Mouse (Mus musculus) cerebellum, postnatal 36 days (tissue): ENCODE data around the gene Gpr55.

Source experiments
- DNase-seq, 2 experiments: peaks; one replicate each; pipeline ENCODE4 v3.0.0; 2021 to 2022; ENCODE audit warnings: mixed read lengths in 2 of 2

Gene Gpr55

DNA sequence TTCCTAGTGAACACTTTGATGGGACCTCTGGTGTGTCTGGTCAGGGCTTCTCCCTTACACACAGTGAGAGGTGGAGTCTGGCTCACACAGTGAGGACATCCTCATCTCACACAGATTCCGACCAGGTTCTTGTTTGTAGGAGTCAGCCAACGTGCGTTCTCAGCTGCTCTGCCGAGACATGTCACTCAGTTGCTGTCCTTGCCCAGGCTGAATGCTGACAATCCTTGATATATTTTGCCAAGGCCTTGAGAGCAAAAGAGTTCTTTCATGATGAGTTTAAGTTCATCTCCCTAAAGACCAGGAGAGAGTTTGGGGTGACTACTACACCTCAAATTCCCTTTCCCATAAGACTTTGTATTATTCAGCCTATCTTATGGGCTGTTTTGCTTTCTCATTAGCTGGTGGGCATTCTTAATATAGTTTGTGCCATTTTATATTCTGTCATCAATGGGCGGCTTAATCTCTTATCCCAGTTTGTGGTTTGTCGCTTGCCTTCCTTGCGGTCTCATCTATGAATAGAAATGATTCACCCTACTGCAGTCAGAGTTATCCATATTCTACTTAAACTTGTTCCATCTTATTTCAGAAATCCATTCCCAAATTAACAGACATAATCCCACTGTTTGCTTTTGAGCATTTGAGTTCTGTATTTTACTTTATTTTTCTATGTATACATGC, 47.6 kb downstream of the Gpr55 start:
- no peak for DNase-seq

DNA sequence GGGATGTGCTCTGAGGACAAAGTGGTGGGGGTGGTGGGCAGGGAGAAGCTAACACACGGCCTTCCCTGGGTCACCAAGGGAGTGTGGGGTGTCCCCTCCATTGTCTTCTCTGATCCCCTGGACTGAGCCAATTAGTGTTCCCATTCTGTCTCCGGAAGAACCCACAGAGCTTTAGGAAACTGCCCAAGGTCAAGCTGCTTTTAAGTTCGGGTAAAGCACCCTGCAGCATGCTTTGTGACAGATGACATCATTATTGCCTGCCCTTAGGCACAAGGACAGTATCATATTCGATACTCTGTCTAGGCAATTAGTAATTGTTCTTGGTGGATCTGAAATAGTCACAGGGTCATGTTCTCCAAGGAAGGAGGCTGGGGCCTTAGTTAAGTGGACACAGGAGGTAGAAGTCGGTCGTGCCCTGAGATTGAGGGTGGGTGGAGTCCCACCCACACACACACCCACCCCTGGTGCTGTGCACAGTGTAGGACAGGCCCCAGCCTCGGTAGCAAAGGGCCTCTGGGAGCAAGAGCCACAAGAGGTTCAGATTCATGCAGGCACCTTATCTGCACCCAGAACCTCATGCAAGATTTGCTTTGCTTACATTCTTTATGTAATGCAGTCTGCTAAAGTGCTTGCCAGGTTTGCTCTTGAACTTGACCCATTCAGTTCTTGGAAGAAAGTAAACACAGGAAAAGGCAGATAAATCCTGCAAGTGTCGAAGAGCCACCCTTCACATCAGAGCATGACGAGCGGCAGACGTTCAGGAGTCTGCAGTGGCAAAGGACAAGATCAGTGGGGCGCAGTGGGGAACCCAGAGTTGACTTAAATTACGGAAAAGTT, 51.8 kb downstream of the Gpr55 start:
- no peak for DNase-seq

DNA sequence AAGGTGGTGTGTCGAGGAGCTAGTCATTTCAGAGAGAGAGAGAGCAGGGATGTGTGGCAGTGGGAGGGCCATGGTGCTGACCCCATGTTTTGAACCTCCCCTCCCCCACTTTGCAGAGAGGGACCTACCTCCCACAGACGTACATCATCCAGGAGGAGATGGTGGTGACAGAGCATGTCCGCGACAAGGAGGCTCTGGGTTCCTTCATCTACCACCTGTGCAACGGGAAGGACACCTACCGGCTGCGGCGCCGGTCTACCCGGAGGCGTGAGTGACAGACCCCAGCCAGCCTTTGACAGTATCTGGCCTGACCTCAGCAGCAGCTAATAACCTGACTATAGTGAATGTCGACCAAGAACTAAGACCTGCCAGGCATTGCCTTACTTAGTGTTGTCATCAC, 53.9 kb downstream of the Gpr55 start:
- no peak for DNase-seq

DNA sequence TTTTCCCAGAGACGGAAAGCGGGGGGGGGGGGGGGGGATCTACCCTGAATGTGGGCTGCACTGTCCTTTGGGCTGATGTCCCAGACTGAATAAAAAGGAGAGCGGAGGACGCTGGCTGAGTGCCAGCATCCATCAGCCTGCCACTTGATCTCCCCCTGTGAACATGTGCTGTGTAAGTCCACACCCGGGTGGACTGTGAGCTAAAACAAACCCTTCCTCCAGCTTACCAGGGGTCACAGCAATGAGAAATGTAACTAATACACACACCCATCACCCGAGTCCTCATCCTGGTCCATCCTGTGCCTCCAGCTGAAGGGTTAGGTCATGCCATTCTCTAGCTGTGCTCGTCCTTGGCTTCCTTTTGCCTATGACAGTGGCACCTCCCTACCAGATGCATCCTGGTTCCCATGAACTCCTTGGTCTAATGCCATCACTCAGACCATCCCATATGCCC, 58.7 kb downstream of the Gpr55 start:
- DNase-seq = peak; percentile 60 to 63

DNA sequence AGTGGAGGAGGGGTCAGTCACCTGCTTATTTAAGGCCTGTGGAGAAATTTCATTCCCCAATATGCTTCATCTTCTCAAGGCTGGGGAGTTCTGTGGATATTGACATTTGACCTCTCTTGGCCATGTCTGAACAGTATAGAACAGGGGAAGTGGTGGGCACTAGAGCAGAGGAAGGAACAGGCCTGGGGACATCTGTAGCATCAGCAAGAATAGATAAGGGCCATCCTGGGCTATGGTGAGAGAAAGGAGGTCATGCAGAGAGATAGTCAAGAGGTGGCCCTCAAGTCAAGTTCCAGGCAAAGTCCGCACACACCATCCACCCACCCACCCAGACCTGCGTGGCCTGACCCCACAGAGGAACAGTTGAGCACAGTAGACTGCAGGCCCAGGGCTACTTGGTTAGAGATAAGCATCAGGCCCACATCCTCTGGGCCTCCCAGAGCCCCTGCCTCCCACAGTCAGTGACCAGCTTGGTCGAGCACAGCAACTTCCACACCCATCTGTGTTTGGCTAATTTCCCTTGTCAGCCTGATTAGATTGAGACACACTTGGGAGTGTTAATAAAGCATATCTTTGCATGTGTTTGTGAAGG, 59.2 kb downstream of the Gpr55 start:
- DNase-seq = peak in 1 of 2 experiments; percentile 31

DNA sequence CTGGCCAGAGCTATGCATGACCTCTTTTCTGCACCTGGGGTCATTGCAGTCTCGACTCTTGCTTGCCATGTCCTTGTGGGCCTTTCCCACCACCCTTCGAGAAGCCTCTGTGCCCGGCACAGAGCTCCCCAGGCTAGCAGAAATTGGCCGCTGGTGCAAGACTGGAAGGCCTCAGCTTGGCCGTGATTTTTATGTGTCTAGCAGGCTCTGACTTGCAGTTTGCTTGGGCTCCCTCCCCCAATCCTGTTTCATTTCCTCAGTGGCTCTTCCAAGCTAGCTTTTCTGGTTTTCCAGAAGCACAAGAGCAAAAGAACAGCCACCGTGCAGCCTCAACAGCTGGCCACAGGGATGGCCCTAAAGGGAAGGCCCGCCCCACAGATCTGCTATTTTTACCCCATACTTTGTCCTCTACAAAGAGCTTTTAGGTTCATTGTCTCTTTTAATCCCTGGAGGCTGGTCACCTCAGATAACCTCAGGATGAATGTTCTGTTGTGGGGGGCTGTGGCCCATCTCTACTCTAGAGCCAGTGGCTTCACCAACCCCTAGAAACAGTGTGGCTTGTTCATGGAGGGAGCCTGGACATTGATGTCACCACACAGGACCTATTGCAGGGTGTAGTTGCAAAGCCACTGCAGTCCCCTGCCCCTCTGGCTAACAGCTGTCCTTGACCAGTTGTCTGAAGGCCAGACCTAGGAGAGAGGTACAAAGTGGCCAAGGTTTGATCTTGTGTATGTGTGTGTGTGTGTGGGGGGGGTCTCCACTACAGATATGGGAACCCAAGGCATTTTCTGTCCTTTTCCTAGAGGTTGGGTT, 60.1 kb downstream of the Gpr55 start:
- peak in 1 of 2 experiments; percentile 19 for DNase-seq

DNA sequence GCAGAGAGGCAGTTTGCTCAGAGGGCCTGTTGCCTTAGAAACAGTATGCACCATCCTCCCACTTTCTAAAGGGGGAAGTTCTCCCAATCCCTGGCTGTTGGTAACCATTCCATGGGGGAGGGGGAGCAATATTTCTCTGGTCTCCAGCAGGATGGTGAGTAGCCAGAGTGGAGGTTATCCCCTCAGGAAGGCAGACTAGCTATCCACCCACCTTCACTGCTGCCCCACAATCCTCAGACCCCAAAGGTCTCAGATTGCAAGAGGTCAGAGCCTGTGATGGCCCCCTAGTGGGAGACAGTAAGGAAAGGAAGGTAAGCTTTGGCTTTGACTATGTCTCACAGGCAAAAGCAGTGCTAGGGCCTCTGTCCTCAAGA, 61.4 kb downstream of the Gpr55 start:
- DNase-seq = peak in 1 of 2 experiments; percentile 20

DNA sequence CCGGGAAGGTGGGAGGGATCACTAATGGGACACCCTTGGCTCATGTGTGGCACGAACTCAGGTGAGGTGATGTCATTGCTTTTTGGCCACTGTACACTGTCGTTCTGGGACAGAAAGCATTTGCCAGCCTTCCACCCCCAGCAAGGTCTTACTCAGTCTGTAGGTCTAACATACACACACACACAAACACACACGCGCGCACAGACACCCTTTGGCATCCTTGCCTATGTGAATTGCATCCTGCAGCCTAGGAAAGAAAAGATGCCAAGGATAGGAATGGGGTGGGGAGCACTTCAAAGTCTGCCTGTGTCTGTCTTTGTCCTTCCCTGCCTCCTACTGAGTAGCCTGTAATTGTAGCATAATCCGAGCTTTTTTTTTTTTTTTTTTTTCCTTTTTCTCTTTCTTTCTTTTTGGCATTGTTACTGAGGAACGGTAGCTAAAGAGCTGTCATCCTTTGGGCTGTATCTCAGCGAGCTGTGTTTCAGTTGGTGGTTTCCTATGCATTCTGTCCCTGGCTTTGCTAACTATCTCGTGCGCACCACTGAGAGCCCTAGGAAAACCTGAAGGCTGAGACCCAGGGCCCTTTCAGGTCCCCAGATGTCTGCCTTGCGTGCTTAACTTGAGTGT, 61.9 kb downstream of the Gpr55 start:
- peak; percentile 69 to 73 for DNase-seq

DNA sequence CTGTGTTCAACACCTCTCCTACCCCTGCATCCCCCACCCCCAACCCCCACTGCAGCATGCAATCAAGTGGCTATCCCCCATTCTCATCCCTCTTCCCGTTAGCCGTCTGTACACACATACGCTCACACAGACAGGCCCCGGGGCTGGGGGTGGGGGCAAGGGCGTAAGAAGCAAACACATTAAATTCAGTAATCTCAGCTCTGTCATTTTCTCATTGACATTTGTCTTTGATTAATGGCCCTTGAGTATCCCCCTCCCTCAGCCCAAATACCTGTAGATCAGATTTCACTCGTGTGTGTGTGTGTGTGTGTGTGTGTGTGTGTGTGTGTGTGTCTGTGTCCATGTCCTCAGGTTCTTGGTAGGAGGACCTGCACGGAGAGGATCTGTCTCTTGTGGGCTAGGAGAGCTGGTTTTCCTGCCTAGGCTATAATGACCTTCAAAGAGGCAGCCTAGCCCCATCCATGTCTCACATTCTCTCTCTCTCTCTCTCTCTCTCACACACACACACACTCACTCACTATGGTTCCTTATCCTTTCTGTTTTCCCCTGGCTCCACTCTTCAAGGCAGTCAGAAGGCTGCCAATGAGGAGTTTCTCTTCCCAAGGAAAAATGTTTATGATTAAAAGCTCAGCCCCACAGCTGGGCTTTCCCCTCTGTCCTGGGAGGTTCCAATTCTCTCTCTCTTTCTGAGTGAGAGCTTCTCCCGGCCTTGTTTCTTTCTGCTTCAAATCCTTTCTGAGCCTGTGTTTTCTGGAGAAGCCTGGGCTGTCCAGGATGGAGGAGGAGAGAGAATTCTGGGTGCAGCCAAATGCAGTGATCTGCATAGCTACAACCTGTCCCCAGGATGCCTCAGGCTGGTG, 62.7 kb downstream of the Gpr55 start:
- DNase-seq = no peak

DNA sequence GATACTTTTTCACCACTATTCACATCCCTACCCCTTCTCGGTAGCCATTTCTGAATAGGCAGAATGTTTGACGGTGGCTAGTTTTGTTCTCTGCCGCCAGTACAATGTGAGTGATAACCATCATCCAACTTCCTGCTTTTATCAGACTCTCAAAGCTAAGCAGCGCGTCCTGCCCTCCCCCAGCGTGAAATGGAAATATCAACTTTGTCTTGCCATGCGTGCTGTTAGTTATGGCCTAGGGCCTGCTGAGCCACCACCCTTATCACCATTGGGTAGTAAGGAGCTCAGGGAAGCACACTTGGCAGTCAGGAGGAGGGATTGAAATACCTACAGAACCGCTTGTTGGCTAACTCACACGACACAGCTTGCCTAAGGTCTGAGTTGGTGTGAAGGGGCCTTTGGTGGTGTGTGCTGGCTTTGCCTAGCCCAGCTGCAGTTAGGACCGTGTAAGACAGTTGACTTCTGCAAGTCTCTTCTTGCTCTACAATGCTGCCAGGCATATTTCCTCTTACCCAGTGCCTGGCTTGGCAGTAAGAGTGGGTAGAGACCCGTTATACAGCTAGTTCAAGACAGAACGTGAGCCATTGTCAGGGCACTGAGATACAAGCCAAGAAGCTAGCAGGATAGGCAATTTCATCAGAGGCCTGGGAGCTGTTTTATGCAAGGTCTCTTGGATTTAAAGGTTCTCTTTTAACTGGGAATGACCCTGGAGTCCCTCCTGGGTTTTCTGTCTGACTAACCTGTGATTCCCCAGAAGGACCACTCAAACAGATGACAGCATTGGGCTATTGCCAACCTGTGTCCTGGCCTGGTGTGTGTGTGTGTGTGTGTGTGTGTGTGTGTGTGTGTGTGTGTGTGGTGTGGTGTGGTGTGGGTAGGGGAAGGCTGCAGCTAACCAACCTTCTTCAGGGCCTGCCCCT, 63.8 kb downstream of the Gpr55 start:
- peak in 1 of 2 experiments; percentile 27 for DNase-seq

DNA sequence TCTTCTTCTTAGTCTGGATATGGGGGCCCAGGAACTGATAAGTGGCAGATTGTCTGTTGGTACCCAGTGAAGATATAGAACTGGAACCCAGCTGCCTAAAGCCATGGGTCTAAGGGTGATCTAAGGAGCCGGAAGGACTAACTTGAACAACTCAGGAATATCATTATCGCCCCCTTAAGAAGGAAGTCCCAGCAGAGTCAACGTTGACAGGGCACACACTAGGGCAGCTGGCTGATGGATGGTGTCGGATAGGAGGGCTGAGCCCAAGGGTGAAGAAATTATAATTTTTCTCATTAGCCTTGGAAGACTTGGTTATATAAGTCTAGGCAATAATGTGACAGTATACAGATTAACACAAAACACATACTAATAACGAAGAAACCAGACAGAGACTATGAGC, 64.7 kb downstream of the Gpr55 start:
- no peak for DNase-seq

DNA sequence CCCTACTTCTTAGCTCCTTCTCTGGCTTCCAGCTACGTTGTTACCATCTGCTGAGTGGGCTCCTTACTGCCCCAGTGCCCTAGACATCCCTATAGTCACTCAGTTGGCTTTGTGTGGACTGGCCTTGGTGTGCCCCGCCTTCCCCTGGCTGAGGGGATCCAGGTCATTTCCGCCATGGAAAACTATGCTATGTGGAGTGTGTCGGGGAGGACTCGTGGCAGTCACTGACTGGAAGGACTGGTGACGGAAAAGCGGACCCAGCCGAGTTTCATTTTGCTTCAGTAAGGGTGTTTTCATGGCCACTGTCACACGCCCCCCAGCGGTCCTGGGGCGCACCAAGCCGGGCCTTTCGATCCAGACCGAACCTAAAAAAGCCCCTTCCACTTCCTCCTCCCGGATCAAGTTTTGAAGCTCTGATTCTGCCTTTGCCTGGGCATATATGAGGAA, 65.4 kb downstream of the Gpr55 start:
- peak; percentile 60 to 64 for DNase-seq

DNA sequence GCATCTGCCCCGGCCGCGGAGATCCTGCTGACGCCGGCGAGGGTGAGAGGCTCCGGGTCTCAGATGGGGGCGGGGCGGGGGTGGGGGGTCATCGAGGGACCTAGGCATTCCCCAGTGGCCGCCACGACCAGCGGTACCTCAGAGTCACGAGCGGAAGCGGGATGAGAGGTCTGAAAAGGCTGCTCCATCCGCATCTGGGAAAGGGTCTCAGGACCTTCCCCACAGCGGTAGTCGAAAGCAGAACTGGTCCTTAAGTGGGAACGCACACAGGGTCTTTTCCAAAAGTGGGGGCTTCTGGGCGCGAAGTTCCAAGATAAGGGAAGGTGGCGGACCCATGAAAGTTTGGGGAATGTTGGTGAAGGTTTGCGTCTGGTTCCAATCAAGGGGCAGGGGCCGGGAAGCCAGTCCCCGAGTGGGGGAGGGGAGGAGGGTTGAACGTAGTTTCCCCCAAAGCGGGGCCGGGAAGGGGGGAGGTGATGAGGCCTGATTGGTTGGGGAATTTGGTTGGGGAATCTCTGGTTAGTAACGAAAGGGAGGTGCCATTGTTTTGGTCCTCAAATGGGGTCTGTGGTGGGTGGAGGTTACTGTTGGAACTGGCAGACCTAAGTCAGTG, 66.0 kb downstream of the Gpr55 start:
- peak in 1 of 2 experiments; percentile 35 for DNase-seq

DNA sequence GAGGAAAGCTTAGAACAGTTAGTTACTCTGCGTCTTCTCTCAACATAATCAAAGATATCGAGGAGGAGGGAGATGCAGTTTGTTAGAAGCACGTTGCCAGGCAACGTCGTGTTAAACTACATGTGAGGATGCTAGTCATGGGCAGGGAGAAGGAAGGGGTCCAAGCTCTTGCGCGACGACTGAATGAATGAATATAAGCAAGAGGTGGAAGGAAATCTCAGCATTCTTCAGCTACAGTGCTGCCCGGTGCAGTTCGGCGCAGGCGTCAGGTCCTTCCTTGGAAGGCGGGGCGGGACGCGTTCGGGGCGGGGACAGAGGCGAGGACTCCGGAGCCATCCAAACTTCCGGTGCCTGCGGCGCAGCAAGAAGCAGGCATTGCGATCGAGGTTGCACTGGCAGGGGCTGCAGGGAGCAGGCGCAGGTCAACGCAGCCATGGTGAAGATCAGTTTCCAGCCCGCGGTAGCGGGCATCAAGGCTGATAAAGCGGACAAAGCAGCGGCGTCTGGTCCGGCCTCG, 66.5 kb downstream of the Gpr55 start, which contains the start of gene Itm2c:
Itm2c (plus strand) TSS at position 51 of the 517 bp plus-strand sequence.
- peak; percentile 86 to 90 for DNase-seq
